Mouse (Mus musculus) C2C12 (cell line): ENCODE results near the gene Pdlim3.

Experiments
- CEBPB ChIP-seq: IDR thresholded peaks from one replicate; pipeline ENCODE4 v1.6.1; 2011; ENCODE audit warnings: low read depth, mild to moderate bottlenecking, control low read depth, moderate library complexity
- CTCF ChIP-seq: IDR thresholded peaks from one replicate; pipeline ENCODE4 v1.5.1; 2011; ENCODE audit not compliant: control insufficient read depth, insufficient read depth, insufficient read length
- MAX ChIP-seq: IDR thresholded peaks from one replicate; pipeline ENCODE4 v1.6.1; 2011; ENCODE audit warnings: mild to moderate bottlenecking, control low read depth
- USF1 ChIP-seq: IDR thresholded peaks from one replicate; pipeline ENCODE4 v1.6.1; 2011; ENCODE audit warnings: low read depth, mild to moderate bottlenecking, control low read depth, moderate library complexity

GRCm38 (mm10) chr8:45885202-45885685, at the start of gene Pdlim3:
- TF ChIP-seq CTCF: no peak
- no peak for TF ChIP-seq USF1
- TF ChIP-seq CEBPB: no peak
- no peak for TF ChIP-seq MAX
